Mouse (Mus musculus): ENCODE results near the gene Podnl1.

GRCm38 (mm10) chr8:84104697-84105609 lies 20.8 kb upstream of the Podnl1 start, which contains the start of gene Dcaf15:
- TF ChIP-seq CTCF (IDR thresholded peaks at IDR 0.05; ENCODE audit: low read depth): no peak
- TF ChIP-seq EP300 (IDR thresholded peaks at IDR 0.05; ENCODE audit: low read depth): no peak
